Mouse (Mus musculus): ENCODE data around the gene 4930572O03Rik.
"Not testable (repeated sequence)": the region's sequence is repeated elsewhere in the genome, so short reads cannot be mapped to it uniquely, and the experiment has no call there.

Gene 4930572O03Rik

DNA sequence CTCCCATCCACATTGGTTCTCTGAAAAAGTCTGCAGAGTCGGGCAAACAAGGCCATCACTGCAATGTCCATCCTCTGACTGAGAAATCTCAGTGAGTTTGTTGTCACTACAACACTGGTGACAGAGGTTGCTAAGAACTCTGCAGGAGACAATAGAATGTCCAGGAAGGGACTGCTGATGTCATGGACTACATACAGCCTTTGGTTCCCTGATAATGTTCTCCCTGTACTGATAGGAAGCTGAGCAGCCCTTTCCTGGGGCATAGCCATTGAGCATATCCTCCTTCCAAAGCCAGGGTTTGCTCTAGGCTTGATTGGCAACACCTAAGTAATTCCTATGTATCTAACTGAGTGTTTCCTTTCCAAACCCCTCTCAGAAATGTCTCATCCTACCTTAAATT lies at the start of gene 4930572O03Rik:
4930572O03Rik (minus strand) TSS at position 101 of the 400 bp plus-strand sequence.
- not testable (repeated sequence) for DNase-seq

DNA sequence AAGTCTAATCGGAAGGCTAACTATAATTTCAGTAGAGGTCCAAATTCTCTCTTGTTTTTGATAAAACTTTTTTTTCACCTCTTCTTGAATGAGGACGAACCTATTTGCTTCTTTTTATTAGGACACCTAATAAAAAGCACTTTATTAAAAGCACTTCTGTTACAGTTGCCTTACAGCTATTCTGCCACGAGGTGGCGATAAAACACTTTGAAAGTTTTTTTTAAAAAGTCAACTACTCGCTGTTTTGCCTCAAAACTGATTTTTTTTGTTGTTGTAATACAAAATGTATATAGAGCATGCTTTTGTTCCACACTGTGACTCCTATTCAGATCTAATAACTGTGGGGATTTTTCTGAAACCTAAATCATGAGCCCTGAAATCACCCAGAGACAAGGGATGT lies 46.0 kb upstream of the 4930572O03Rik start:
- peak; percentile 49 for DNase-seq

DNA sequence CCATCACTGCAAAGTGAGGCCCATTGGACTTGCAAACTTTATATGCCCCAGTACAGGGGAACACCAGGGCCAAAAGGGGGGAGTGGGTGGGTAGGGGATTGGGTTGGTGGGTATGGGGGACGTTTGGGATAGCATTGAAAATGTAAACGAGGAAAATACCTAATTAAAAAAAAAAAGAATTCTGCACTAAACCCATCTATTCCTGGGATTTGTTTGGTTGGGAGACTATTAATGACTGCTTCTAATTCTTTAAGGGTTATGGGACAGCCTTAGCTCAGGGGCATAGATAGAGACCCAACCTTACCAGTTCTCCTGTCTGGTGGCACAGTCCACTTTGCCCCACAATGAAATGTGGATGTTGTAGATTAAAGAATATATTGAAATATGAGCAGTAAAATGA lies 40.9 kb upstream of the 4930572O03Rik start:
- not testable (repeated sequence) for DNase-seq

DNA sequence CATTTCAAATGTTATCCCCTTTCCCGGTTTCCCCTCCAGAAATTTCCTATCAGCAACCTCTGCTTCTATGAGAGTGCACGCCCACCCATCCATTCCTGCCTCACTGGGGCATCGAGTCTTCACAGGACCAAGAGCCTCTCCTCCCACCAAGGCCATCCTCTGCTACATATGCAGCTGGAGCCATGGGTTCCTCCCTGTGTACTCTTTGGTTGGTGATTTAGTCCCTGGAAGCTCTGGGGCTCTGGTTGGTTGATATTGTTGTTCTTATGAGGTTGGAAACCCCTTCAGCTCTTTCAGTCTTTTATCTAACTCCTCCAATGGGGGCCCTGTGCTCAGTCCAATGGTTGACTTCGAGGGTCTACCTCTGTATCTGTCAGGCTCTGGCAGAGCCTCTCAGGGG lies 35.0 kb upstream of the 4930572O03Rik start:
- not testable (repeated sequence) for DNase-seq

DNA sequence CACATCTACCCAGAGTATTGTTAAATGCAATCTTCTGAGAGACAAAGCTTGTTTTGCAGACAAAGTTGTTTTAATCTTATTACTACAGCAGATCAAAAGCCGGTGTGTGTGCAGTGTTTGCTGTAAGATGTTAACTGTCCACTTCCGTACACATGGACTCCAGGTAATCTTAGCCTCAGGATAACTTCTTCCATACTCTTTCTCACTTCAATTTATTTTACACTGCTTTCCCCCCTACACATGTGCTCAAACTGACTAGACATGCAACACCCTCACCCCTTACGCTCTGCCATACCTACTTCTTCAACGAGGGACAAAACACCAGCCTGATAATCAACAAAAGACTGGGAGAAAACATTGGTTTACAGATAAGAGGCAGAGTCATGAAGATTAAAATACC lies 34.0 kb upstream of the 4930572O03Rik start:
- not testable (repeated sequence) for DNase-seq

DNA sequence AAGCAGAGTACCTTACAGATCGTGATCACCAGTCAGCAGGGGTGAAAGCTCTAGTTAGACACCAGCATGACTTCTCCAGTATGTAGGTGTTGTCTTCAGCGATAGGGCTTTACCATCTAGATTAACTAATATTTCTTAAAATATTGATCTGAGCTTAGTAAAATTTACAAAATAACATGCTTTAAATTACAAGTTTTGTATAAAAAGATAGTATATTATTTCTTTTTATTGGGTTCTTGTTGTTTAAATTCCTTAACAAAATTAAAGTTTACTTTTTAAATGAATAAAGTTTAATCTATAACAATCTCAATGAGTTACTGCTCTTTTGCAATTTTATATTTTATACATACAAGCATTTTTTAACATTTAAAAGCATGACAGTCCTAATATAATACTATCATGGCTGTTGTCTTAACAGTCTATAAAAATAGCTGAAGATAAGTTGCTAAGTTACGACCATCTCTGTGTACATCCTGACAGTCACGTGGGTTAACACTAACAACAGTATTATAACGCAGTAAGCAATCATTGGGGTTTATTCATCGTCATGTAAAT lies 32.9 kb upstream of the 4930572O03Rik start:
- DNase-seq: not testable (repeated sequence)

DNA sequence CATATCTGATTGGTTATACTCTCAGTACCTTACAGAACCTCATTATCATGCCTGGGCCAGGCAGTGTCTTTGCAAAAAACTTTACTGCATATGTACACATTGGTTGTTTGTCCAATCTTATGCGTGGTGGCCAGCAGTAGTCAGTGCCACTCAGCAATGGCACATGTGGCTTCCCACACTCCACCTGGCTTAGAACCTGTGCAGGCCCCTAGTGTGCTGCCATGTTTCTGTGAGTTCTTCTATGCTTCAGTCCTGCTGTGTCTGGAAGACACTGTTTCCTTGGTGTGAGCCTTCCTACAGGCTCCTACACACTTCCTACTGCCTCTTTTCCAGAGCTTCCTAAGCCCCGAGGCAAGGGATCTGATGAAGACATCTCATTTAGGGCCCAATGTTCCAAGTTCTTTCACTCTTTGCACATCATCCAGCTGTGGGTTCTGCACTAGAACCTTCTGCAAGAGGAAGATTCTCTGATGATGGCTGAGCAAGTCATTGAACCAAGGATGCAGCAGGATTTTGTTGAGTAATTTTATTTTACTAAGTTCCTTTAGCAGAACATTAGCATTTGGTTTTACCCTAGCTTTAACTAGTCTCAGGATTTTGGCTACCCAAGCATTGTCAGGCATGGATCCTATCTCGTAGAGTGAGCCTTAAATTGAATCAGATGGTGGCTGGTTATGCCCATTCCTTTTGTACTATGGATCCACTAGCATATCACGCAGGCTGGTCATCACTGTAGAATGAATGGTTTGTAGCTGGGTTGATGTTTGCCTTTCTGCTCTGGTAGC lies 32.2 kb upstream of the 4930572O03Rik start:
- not testable (repeated sequence) for DNase-seq

DNA sequence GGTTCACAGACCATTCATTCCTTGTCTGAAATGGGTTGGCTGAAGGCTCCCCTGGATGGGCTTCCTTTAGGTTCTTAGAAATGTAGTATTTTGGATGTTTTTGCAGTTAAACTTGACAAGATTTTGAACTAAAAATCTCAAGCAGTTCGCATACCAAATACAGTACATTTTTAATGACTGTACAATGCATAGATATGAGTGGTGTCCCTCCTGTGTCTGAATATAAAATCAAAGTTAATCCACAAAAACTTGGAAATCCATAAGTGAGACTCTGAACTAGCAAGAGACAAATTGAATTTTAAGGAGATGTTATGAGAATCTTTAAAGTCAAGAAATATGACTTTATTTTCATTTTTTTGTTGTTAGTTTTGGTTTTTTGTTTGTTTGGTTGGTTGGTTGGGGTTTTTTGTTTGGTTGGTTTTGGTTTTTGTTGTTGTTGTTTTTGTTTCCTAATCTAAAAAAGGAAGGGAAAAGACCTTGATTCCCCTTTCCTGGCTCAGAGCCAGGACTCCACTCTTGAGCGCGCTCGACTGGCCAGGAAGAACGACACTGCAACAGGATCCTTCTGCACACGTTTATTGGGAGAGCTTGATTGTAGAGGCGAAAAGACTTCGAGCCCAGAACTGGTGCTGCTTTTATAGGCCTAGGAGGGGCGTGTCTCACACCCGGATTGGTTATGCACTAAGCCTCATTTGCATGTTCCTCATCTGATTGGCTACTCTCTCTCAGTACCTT lies 24.6 kb upstream of the 4930572O03Rik start:
- DNase-seq: peak; percentile 73

DNA sequence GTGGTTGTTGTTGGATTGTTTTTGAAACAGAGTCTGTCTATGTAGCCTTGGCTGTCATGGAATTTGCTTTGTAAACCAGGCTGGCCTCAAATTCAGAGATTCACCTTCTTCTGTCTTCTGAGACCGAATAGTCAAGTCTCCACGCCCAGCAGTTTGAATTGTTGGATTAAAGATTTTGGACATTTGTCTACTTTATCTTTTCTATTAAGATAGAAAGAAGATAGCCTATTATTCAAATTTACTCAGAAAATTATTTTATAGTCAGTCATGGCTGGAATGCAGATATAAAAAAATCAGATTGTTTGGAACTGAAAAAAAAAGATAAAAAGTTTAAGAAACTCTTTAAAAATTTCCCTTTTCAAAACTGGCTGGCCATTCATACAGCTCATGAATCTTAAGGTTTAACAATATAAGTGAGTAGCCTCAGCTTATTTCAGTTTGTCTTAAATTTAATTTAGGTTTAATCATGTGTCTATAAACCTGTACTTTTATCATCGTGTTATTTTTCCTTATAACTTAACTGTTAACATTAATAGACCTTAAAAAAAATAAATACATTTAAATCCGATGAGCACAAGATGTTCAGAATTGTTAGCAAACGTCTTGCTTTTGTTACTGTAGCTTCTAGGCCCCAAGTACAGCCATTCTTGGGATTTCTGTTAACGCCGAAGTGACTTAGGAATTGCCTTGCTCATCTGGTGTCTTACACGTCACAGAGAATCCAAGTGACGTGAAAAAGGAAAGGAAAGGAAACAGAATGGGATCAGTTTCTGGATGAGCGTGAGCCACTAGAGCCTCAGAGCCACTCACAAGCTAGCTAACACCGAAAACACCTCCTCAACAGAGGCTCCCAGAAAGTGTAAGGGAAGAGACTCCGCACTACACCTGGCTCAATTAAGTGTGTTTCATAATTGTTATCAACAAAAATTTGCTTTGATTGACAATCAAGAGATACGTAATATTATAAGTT lies 23.4 kb upstream of the 4930572O03Rik start:
- not testable (repeated sequence) for DNase-seq

DNA sequence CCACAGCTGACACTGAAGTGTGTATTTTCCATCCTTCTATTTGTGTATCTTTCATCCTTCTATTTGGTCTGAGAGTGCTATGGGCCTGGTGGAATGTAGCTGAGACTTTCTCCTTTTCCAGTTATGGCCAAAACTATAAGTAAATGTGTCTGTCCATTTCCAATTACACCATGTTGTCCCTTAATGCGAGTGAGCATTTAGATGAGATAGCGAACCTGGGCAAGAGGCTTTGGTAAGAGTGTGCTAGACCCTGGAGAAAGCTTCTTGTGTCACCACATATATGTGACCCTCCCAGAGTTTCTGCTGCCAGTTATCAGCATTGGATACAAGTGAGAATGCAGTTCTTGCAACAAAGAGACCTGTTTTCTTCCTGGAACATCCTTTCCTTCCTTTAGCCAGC lies 22.0 kb upstream of the 4930572O03Rik start:
- DNase-seq: not testable (repeated sequence)

DNA sequence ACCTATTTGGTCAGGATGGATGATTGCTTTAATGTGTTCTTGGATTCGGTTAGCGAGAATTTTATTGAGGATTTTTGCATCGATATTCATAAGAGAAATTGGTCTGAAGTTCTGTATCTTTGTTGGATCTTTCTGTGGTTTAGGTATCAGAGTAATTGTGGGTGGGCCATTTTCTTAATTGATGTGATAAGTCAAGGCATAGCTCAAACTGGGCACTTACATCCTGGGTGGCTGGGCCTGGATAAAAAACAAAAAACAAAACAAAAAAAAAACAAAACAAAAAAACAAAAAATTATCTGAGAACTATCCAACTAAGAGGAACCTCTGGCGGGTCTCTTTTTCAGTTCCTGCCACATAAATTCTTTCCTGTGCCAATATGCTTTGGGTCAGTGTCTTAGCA lies 20.9 kb upstream of the 4930572O03Rik start:
- not testable (repeated sequence) for DNase-seq

DNA sequence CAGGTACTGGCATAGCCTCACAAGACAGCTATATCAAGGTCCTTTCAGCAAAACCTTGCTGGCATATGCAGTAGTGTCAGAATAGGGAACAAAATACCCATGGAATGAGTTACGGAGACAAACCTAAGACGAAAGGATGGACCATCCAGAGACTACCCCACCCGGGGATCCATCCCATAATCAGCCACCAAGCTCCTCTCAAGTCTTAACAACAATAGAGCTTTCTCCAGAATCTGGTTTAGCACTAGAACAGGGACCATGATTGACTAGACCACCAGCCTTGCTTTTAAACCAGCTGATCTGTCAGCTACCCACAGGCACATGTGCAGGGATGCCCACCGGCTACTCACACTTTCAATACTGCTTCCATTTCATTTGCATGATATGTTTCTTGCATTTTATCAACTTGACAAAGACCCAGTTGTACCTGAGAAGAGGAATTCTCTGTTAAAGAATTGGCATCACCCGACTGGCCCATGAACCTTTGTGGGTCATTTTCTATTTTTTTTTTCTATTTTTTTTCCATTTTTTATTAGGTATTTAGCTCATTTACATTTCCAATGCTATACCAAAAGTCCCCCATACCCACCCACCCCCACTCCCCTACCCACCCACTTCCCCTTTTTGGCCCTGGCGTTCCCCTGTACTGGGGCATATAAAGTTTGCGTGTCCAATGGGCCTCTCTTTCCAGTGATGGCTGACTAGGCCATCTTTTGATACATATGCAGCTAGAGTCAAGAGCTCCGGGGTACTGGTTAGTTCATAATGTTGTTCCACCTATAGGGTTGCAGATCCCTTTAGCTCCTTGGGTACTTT lies 17.8 kb upstream of the 4930572O03Rik start:
- not testable (repeated sequence) for DNase-seq

DNA sequence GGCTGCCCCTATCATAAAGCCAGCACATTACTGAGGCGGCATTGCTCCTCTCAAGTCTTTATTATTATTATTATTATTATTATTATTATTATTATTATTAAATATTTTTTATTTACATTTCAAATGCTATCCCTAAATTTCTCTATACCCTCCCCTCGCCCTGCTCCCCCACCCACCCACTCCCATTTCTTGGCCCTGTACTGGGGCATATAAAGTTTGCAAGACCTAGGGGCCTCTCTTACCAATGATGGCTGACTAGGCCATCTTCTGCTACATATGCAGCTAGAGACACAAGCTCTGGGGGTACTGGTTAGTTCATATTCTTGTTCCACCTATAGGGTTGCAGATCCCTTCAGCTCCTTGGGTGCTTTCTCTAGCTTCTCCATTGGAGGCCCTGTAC lies 17.1 kb upstream of the 4930572O03Rik start:
- DNase-seq: not testable (repeated sequence)

DNA sequence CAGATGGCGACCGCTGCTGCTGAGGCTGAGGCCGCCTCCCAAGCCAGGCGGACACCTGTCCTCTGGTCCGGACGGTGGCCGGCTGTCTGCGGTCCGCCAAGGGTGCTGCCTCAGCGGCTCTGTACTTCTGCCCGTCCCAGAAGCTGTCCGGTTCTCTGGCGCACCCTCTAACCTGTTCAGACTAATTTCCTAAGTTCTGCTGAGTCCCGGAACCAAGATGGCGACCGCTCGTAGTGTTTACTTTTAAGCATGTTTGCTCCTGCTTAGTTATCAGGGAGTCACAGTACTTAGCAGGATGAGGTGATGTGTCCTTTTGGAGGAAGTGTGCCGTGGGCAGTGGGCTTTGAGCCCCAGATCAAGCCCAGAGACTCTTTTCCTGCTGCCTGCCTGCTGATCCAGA lies 13.9 kb upstream of the 4930572O03Rik start:
- not testable (repeated sequence) for DNase-seq

DNA sequence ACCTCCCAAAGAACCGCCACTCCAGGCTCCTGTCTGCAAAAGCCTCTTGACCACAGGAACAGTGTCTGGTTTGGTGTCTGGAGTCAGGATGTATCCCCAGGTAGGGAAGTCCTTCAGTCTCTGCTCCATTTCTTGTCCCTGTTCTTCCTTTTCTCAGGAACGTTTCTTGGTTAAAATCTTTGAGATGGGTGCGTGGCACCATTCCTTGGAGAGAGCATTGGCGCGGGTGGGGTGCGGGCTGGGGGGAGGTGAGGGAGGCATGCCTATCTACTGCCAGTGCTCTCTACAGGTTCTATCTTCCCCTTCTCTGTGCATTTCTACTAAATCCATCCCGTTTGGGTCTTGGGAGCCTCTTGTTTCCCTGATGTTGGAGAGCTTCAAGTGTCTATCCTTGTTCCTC lies 7.0 kb upstream of the 4930572O03Rik start:
- DNase-seq: not testable (repeated sequence)

DNA sequence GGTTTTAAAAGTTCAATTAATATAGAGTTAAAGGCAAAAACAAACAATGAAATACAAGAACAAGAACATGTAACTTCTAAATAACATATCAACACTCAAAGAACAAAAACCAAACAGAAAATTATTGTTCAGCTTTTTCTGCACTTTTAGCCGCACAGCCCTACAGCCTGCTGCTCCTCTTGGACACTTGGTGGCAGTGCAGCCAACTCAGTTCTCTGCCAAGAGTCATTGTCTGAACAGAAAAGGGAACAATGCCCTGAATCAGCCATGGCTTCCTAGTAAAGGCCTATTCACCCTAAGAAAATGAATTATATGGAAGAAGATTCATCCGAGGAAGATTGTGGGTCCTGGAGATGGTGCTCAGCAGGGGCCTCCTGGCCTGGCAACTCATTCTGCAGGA lies 4.5 kb downstream of the 4930572O03Rik start:
- not testable (repeated sequence) for DNase-seq

DNA sequence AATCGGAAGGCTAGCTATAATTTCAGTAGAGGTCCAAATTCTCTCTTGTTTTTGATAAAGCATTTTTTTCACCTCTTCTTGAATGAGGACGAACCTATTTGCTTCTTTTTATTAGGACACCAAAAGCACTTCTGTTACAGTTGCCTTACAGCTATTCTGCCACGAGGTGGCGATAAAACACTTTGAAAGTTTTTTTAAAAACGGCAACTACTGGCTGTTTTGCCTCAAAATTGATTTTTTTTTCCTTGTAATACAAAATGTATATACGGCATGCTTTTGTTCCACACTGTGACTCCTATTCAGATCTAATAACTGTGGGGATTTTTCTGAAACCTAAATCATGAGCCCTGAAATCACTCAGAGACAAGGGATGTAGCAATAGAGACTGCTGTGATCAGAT lies 11.2 kb downstream of the 4930572O03Rik start:
- not testable (repeated sequence) for DNase-seq

DNA sequence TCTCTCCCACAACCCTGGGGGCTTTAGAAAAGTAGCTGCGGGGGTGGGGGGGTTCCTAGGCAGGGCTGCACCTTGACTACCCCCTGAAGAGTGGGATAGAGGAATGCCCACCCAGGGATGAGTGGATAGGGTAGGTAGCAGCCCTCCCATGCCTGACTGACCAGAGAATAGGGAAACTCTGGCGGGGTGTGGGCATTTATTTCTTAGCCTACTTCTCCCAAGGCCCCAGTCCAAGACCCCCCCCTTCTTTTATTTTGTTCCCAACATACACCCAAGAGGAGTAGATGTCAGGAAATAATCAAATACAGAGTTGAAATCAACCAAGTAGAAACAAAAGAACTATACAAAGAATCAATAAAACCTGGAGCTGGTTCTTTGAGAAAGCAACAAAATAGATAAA lies 19.2 kb downstream of the 4930572O03Rik start:
- DNase-seq: not testable (repeated sequence)

DNA sequence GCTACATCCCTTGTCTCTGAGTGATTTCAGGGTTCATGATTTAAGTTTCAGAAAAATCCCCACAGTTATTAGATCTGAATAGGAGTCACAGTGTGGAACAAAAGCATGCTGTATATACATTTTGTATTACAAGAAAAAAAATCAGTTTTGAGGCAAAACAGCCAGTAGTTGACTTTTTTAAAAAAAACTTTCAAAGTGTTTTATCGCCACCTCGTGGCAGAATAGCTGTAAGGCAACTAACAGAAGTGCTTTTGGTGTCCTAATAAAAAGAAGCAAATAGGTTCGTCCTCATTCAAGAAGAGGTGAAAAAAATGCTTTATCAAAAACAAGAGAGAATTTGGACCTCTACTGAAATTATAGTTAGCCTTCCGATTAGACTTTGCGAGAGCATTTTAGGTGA lies 26.8 kb downstream of the 4930572O03Rik start:
- not testable (repeated sequence) for DNase-seq

DNA sequence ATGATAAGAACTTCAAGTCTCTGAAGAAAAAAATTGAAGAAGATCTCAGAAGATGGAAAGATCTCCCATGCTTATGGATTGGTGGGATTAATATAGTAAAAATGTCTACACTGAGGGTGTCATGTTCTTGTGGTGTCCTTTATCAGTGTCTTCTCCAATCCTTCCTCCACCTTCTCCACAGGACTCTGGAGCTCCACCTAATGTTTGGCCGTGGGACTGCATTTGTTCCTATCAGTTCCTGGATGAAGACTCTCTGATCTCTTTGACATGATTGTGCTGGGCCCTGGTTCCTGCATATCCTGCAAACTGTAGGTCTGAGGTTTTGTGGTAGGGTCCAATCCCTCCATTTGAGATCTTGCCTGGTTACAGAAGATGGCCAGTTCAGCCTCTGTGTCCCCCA lies 28.7 kb downstream of the 4930572O03Rik start:
- DNase-seq: peak; percentile 28

DNA sequence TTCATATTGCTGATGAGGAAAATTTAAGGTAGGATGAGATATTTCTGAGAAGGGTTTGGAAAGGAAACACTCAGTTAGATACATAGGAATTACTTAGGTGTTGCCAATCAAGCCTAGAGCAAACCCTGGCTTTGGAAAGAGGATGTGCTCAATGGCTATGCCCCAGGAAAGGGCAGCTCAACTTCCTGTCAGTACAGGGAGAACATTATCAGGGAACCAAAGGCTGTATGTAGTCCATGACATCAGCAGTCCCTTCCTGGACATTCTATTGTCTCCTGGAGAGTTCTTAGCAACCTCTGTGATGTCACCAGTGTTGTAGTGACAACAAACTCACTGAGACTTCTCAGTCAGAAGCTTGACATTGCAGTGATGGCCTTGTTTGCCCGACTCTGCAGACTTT lies 38.1 kb downstream of the 4930572O03Rik start, which contains the start of gene Speer4d:
Speer4d (plus strand) TSS at position 301 of the 400 bp plus-strand sequence.
- not testable (repeated sequence) for DNase-seq
